21 mouse cellular contexts compared by ENCODE assay signal in genomic region chr13:31944676-31945210, GRCm38 (mm10).
DNase-seq lines count a peak whose midpoint lies in the region; ATAC-seq and TF ChIP-seq lines count a peak whose summit lies in the region.
"Had no signal": no experiment of that assay in that cellular context is flagged by ENCODE, and none has a peak within 500 bp of the region (broad histone marks: within the 10 kb centered on the region; RNA-seq: fewer than 3 reads in every experiment).

No protein-coding gene starts in this region.

- 58% methylated on average over 3 of the region's 3 CpGs for WGBS in kidney, embryonic 14.5 days
- 53% methylated on average over 3 of the region's 3 CpGs for WGBS in kidney, embryonic 16.5 days

- H3K4me2 ChIP-seq in kidney, embryonic 14.5 days (replicated peaks; ENCODE audit: low read depth, low read length) = no peak overlapping the region
- no peak overlapping the region for H3K4me2 ChIP-seq in kidney, embryonic 16.5 days (replicated peaks; ENCODE audit: low read depth, low read length)
- H3K4me2 ChIP-seq: embryonic facial prominence, embryonic 12.5 days; forebrain, embryonic 13.5 days; forebrain, embryonic 15.5 days had no signal

- peaks cover 4% of the 10 kb centered on the region; the same call in 1 of the 2 replicates for H3K4me1 ChIP-seq in kidney, embryonic 14.5 days (ENCODE audit: control insufficient read depth, insufficient read depth, low read length)
- H3K4me1 ChIP-seq in kidney, embryonic 16.5 days (ENCODE audit: insufficient read depth, low read length) = peaks cover 11% of the 10 kb centered on the region
- H3K4me1 ChIP-seq: forebrain, embryonic 13.5 days; forebrain, embryonic 15.5 days had no signal

- POLR2A ChIA-PET in Patski (lab: Charles Lee) = no interaction called here

- DNase-seq in kidney, adult 8-10 months = peak; percentile 11 to 12
- no peak for DNase-seq in kidney, postnatal 14 days
- no peak for DNase-seq in kidney, adult 11 months
- DNase-seq in Patski (ENCODE audit: low read depth, low spot score) = peak; percentile 48
- DNase-seq in lung, postnatal 4 days = no peak
- DNase-seq in cerebellum, postnatal 25 days = no peak
- DNase-seq: adrenal gland, postnatal 10 days; adrenal gland, postnatal 25 days; cerebellum, adult 11 months; cerebellum, adult 18-20 months; cerebellum, adult 8-10 months; cerebellum, adult 9-11 months; cerebellum, postnatal 14 days; forebrain, postnatal 0 days had no signal

- H3K36me3 ChIP-seq in kidney, embryonic 14.5 days (ENCODE audit: control insufficient read depth, insufficient read depth, low read length) = no peaks in the 10 kb centered on the region
- no peaks in the 10 kb centered on the region for H3K36me3 ChIP-seq in kidney, embryonic 16.5 days (ENCODE audit: insufficient read depth, low read length)
- H3K36me3 ChIP-seq: embryonic facial prominence, embryonic 10.5 days; embryonic facial prominence, embryonic 12.5 days; forebrain, embryonic 15.5 days had no signal

- in situ Hi-C loops in Patski (cut with MboI; ENCODE audit: low pct_unique_long_range_greater_than_20kb) = no loop called here

- H3K4me3 ChIP-seq in kidney, embryonic 14.5 days (ENCODE audit: low read length) = no peak overlapping the region
- H3K4me3 ChIP-seq in kidney, embryonic 16.5 days (ENCODE audit: low read length) = no peak overlapping the region
- H3K4me3 ChIP-seq: embryonic facial prominence, embryonic 10.5 days; embryonic facial prominence, embryonic 12.5 days; forebrain, embryonic 13.5 days; forebrain, embryonic 15.5 days had no signal

- H3K27ac ChIP-seq in kidney, embryonic 14.5 days (ENCODE audit: low read depth, low read length) = no peak overlapping the region
- 0 out of 2 replicates have a peak overlapping the region, but pooled peaks have one; percentile 38 for H3K27ac ChIP-seq in kidney, embryonic 16.5 days (ENCODE audit: low read length)
- H3K27ac ChIP-seq: embryonic facial prominence, embryonic 12.5 days; forebrain, embryonic 13.5 days; forebrain, embryonic 15.5 days had no signal

- peak; percentile 6 for TF ChIP-seq CTCF in Patski (IDR thresholded peaks at IDR 0.05)

- H3K9me3 ChIP-seq in kidney, embryonic 14.5 days (ENCODE audit: control insufficient read depth, low read length) = no peaks in the 10 kb centered on the region
- H3K9me3 ChIP-seq in kidney, embryonic 16.5 days (ENCODE audit: low read length) = no peaks in the 10 kb centered on the region
- H3K9me3 ChIP-seq: embryonic facial prominence, embryonic 10.5 days; embryonic facial prominence, embryonic 12.5 days; forebrain, embryonic 13.5 days; forebrain, embryonic 15.5 days had no signal

- CTCF ChIA-PET in Patski (lab: Charles Lee) = no interaction called here

- 0 out of 2 replicates have a peak, but pooled peaks have one; percentile 56 for ATAC-seq in kidney, embryonic 14.5 days (ENCODE audit: low FRiP score, low TSS enrichment)
- ATAC-seq in Patski = peak; percentile 47
- ATAC-seq in kidney, embryonic 16.5 days (ENCODE audit: low FRiP score, low TSS enrichment) = peak; percentile 70
- ATAC-seq: activated CD4-positive, CD25-positive, alpha-beta regulatory T cell, adult 4 months; forebrain, embryonic 13.5 days; forebrain, embryonic 15.5 days; forebrain, postnatal 0 days had no signal

- H3K27me3 ChIP-seq in kidney, embryonic 14.5 days (ENCODE audit: control insufficient read depth, insufficient read depth, low read length) = no peaks in the 10 kb centered on the region
- H3K27me3 ChIP-seq in Patski = no peaks in the 10 kb centered on the region
- H3K27me3 ChIP-seq in kidney, embryonic 16.5 days (ENCODE audit: insufficient read depth, low read length) = no peaks in the 10 kb centered on the region
- H3K27me3 ChIP-seq: embryonic facial prominence, embryonic 12.5 days; forebrain, embryonic 13.5 days; forebrain, embryonic 15.5 days had no signal

- no peak overlapping the region for H3K9ac ChIP-seq in kidney, embryonic 14.5 days (ENCODE audit: low read depth, low read length)
- no peak overlapping the region for H3K9ac ChIP-seq in kidney, embryonic 16.5 days (replicated peaks; ENCODE audit: low read length)
- H3K9ac ChIP-seq: embryonic facial prominence, embryonic 12.5 days; forebrain, embryonic 13.5 days; forebrain, embryonic 15.5 days; forebrain, postnatal 0 days had no signal

Comparison
In these comparisons a context has a peak if more than half of its experiments do, and no peak if none do; other contexts are left out.
1. DNase-seq: peak in kidney, adult 8-10 months (2 of 2) and Patski (single experiment); none in kidney, postnatal 14 days (single experiment), kidney, adult 11 months (single experiment), lung, postnatal 4 days (0 of 2) and cerebellum, postnatal 25 days (0 of 2).
2. Peak in every context shown above with its lines, with median percentiles within 50 percentile points of each other: ATAC-seq.